Mouse (Mus musculus) forebrain, embryonic 14.5 days (tissue): ENCODE measurements around the gene Zfp787. TPM values are rescaled to one million over a fixed set of nuclear protein-coding genes. Genes with fewer than 3 reads are reported as not detected.

Experiments used
- ATAC-seq: fragments of 200-750 bp; cut with Nextera tagmentation; 2 replicates; pipeline ENCODE4 v1.8.0; 2017; ENCODE audit warnings: mild to moderate bottlenecking, moderate library complexity
- DNase-seq: peaks from one replicate; pipeline ENCODE4 v3.0.0-alpha.2; 2015; ENCODE audit warnings: low spot score
- H3K27ac ChIP-seq: fragments of 300-500 bp; sonication (generic); 2 replicates; pipeline ENCODE4 v1.5.1; 2014; ENCODE audit warnings: low read depth, mild to moderate bottlenecking, control low read depth, low read length, moderate library complexity
- H3K27me3 ChIP-seq: fragments of 300-500 bp; sonication (generic); replicated peaks from 2 replicates; pipeline ENCODE4 v1.6.1; 2014; ENCODE audit warnings: low read length, control low read depth, mixed read lengths; ENCODE audit not compliant: control insufficient read depth, insufficient read depth
- H3K36me3 ChIP-seq: fragments of 300-500 bp; sonication (generic); 2 replicates; pipeline ENCODE4 v1.6.1; 2014; ENCODE audit warnings: low read length, control low read depth; ENCODE audit not compliant: control insufficient read depth, insufficient read depth
- H3K4me1 ChIP-seq: fragments of 300-500 bp; sonication (generic); 2 replicates; pipeline ENCODE4 v1.6.1; 2014; ENCODE audit warnings: antibody characterized with exemption, low read length, control low read depth; ENCODE audit not compliant: control insufficient read depth, insufficient read depth
- H3K4me2 ChIP-seq: fragments of 300-500 bp; sonication (generic); 2 replicates; pipeline ENCODE4 v1.6.1; 2014; ENCODE audit warnings: mild to moderate bottlenecking, control low read depth, low read length
- H3K4me3 ChIP-seq: fragments of 300-500 bp; sonication (generic); 2 replicates; pipeline ENCODE4 v1.5.1; 2014; ENCODE audit warnings: low read depth, low read length, control low read depth
- H3K9ac ChIP-seq: fragments of 300-500 bp; sonication (generic); 2 replicates; pipeline ENCODE4 v1.6.1; 2014; ENCODE audit warnings: mild to moderate bottlenecking, low read length, control low read depth, moderate library complexity
- H3K9me3 ChIP-seq: fragments of 300-500 bp; sonication (generic); replicated peaks from 2 replicates; pipeline ENCODE4 v1.6.1; 2016; ENCODE audit warnings: low read length, control low read depth, mixed read lengths; ENCODE audit not compliant: control insufficient read depth
- WGBS: fragments of 180-500 bp; shearing (Covaris S2); extraction: QIAGEN DNeasy Blood & Tissue Kit; methylation state at CpG from one replicate; pipeline ENCODE4 v1.1.7; 2014; 5-methylcytosine and 5-hydroxymethylcytosine counted together
- polyA plus RNA-seq: library from polyadenylated mRNA; unstranded; fragments of >200 nt; fragmentation: Nextera tagmentation; extraction: Ambion mirVana; gene quantifications from 2 replicates; pipeline ENCODE4 v1.2.1, GENCODE M21; 2014

The Zfp787 gene
- polyA plus RNA-seq, 1 experiment from 2014 or later: 13.8 TPM

GRCm38 (mm10) chr7:6171444-6172005 is 15.7 kb upstream of the Zfp787 start:
- peak; percentile 35 for ATAC-seq
- peak overlapping the region; percentile 65 for H3K4me3 ChIP-seq
- H3K27ac ChIP-seq: peak overlapping the region; percentile 77
- H3K27me3 ChIP-seq: no peaks in the 10 kb centered on the region
- H3K9me3 ChIP-seq: no peaks in the 10 kb centered on the region
- peaks cover 2% of the 10 kb centered on the region; the same call in 1 of the 2 replicates for H3K4me1 ChIP-seq
- 1% methylated on average over 24 of the region's 24 CpGs for WGBS
- peak overlapping the region; percentile 62 for H3K9ac ChIP-seq
- H3K4me2 ChIP-seq: peak overlapping the region; percentile 85
- peaks cover 11% of the 10 kb centered on the region; the same call in 1 of the 2 replicates for H3K36me3 ChIP-seq
- peak; percentile 78 for DNase-seq

GRCm38 (mm10) chr7:6170871-6171270 is 15.1 kb upstream of the Zfp787 start:
- Histone ChIP-seq H3K36me3 (peaks cover 9% of the 10 kb centered on the region; the same call in 1 of the 2 replicates), H3K4me3 (peak overlapping the region; percentile 65), H3K4me2 (peak overlapping the region; percentile 85), H3K27ac (peak overlapping the region; percentile 77; the same call in 1 of the 2 replicates), H3K27me3 (no peaks in the 10 kb centered on the region), H3K4me1 (peaks cover 2% of the 10 kb centered on the region; the same call in 1 of the 2 replicates), H3K9ac (peak overlapping the region; percentile 62; the same call in 1 of the 2 replicates), H3K9me3 (no peaks in the 10 kb centered on the region)
- DNase-seq: no peak
- WGBS: 51% methylated on average over 6 of the region's 6 CpGs
- ATAC-seq: no peak

GRCm38 (mm10) chr7:6170391-6170790 is 14.6 kb upstream of the Zfp787 start:
- Histone ChIP-seq H3K4me1 (peaks cover 2% of the 10 kb centered on the region; the same call in 1 of the 2 replicates), H3K36me3 (peaks cover 5% of the 10 kb centered on the region; the same call in 1 of the 2 replicates), H3K4me3 (no peak overlapping the region), H3K27ac (no peak overlapping the region), H3K9ac (no peak overlapping the region), H3K27me3 (no peaks in the 10 kb centered on the region), H3K9me3 (no peaks in the 10 kb centered on the region), H3K4me2 (no peak overlapping the region)
- ATAC-seq (no peak), DNase-seq (no peak)
- WGBS: 85% methylated on average over 9 of the region's 9 CpGs

GRCm38 (mm10) chr7:6169403-6169802 is 13.6 kb upstream of the Zfp787 start:
- no peaks in the 10 kb centered on the region for H3K27me3 ChIP-seq
- WGBS: 77% methylated on average over 3 of the region's 3 CpGs
- no peak overlapping the region for H3K4me3 ChIP-seq
- DNase-seq (no peak), ATAC-seq (no peak)
- no peak overlapping the region for H3K27ac ChIP-seq
- no peaks in the 10 kb centered on the region for H3K36me3 ChIP-seq
- H3K9ac ChIP-seq: no peak overlapping the region
- H3K4me1 ChIP-seq: peaks cover 2% of the 10 kb centered on the region; the same call in 1 of the 2 replicates
- no peak overlapping the region for H3K4me2 ChIP-seq
- H3K9me3 ChIP-seq: no peaks in the 10 kb centered on the region

GRCm38 (mm10) chr7:6164671-6165070 is 8.9 kb upstream of the Zfp787 start:
- Histone ChIP-seq H3K9ac (no peak overlapping the region), H3K4me2 (no peak overlapping the region), H3K27me3 (no peaks in the 10 kb centered on the region), H3K27ac (no peak overlapping the region), H3K9me3 (no peaks in the 10 kb centered on the region), H3K36me3 (no peaks in the 10 kb centered on the region), H3K4me1 (no peaks in the 10 kb centered on the region), H3K4me3 (no peak overlapping the region)
- WGBS: 66% methylated on average over 5 of the region's 5 CpGs
- ATAC-seq (no peak), DNase-seq (no peak)

GRCm38 (mm10) chr7:6162172-6162571 is 6.4 kb upstream of the Zfp787 start:
- WGBS: 73% methylated on average over 4 of the region's 4 CpGs
- Histone ChIP-seq H3K4me2 (no peak overlapping the region), H3K9me3 (no peaks in the 10 kb centered on the region), H3K9ac (no peak overlapping the region), H3K4me3 (no peak overlapping the region), H3K4me1 (no peaks in the 10 kb centered on the region), H3K27me3 (no peaks in the 10 kb centered on the region), H3K27ac (no peak overlapping the region), H3K36me3 (no peaks in the 10 kb centered on the region)
- DNase-seq: no peak
- ATAC-seq: no peak

GRCm38 (mm10) chr7:6161541-6161940 is 5.7 kb upstream of the Zfp787 start:
- H3K9ac ChIP-seq: no peak overlapping the region
- H3K4me3 ChIP-seq: no peak overlapping the region
- no peaks in the 10 kb centered on the region for H3K27me3 ChIP-seq
- ATAC-seq (no peak), DNase-seq (no peak)
- peaks cover 4% of the 10 kb centered on the region for H3K4me1 ChIP-seq
- H3K4me2 ChIP-seq: no peak overlapping the region
- no peaks in the 10 kb centered on the region for H3K9me3 ChIP-seq
- H3K36me3 ChIP-seq: no peaks in the 10 kb centered on the region
- WGBS: 74% methylated on average over 3 of the region's 3 CpGs
- H3K27ac ChIP-seq: no peak overlapping the region

GRCm38 (mm10) chr7:6159604-6160003 is 3.8 kb upstream of the Zfp787 start:
- H3K9ac ChIP-seq: no peak overlapping the region
- H3K9me3 ChIP-seq: no peaks in the 10 kb centered on the region
- ATAC-seq (no peak), DNase-seq (no peak)
- no peaks in the 10 kb centered on the region for H3K27me3 ChIP-seq
- H3K4me2 ChIP-seq: no peak overlapping the region
- 87% methylated on average over 3 of the region's 3 CpGs for WGBS
- peaks cover 9% of the 10 kb centered on the region for H3K4me1 ChIP-seq
- H3K36me3 ChIP-seq: no peaks in the 10 kb centered on the region
- H3K4me3 ChIP-seq: no peak overlapping the region
- no peak overlapping the region for H3K27ac ChIP-seq

GRCm38 (mm10) chr7:6157479-6157878 is 1.7 kb upstream of the Zfp787 start:
- Histone ChIP-seq H3K4me3 (no peak overlapping the region), H3K4me2 (no peak overlapping the region), H3K27me3 (no peaks in the 10 kb centered on the region), H3K9me3 (no peaks in the 10 kb centered on the region), H3K4me1 (peaks cover 12% of the 10 kb centered on the region), H3K27ac (no peak overlapping the region), H3K36me3 (no peaks in the 10 kb centered on the region), H3K9ac (no peak overlapping the region)
- ATAC-seq (no peak), DNase-seq (no peak)
- WGBS: 83% methylated on average over 1 of the region's 1 CpGs
